Mouse (Mus musculus): ENCODE measurements around the gene Wdr90. TPM values are rescaled to one million over a fixed set of nuclear protein-coding genes. Genes with fewer than 3 reads are reported as not detected.
"Not testable (repeated sequence)": the region's sequence is repeated elsewhere in the genome, so short reads cannot be mapped to it uniquely, and the experiment has no call there.

Gene Wdr90
- total RNA-seq, 2 experiments from 2014 or later, result 9.5 to 19.3 TPM

GRCm38 (mm10) chr17:25877741-25878610, 16.7 kb upstream of the Wdr90 start:
- no peak for ATAC-seq (ENCODE audit: poor library complexity, severe bottlenecking)

GRCm38 (mm10) chr17:25877025-25877424, 15.7 kb upstream of the Wdr90 start:
- ATAC-seq (ENCODE audit: poor library complexity, severe bottlenecking), result no peak

GRCm38 (mm10) chr17:25876347-25876915, 15.1 kb upstream of the Wdr90 start:
- no peak for ATAC-seq (ENCODE audit: poor library complexity, severe bottlenecking)

- peak; percentile 91 for ATAC-seq (ENCODE audit: poor library complexity, severe bottlenecking)
Observed at GRCm38 (mm10) chr17:25875171-25876136, 14.2 kb upstream of the Wdr90 start.

- peak; percentile 78 for ATAC-seq (ENCODE audit: poor library complexity, severe bottlenecking)
Observed at GRCm38 (mm10) chr17:25874721-25875170, 13.4 kb upstream of the Wdr90 start, which contains the start of gene Mettl26. Gene Mettl26, plus strand, starts transcription at chr17:25875074.

GRCm38 (mm10) chr17:25874148-25874720, 12.9 kb upstream of the Wdr90 start:
- no peak for ATAC-seq (ENCODE audit: poor library complexity, severe bottlenecking)

GRCm38 (mm10) chr17:25873405-25874147, 12.3 kb upstream of the Wdr90 start:
- no peak for ATAC-seq (ENCODE audit: poor library complexity, severe bottlenecking)

- ATAC-seq (ENCODE audit: poor library complexity, severe bottlenecking), result no peak
Observed at GRCm38 (mm10) chr17:25872676-25873075, 11.4 kb upstream of the Wdr90 start.

GRCm38 (mm10) chr17:25871566-25871965, 10.3 kb upstream of the Wdr90 start:
- not testable (repeated sequence) for ATAC-seq (ENCODE audit: poor library complexity, severe bottlenecking)

- no peak for ATAC-seq (ENCODE audit: poor library complexity, severe bottlenecking)
Observed at GRCm38 (mm10) chr17:25869954-25870353, 8.7 kb upstream of the Wdr90 start.

GRCm38 (mm10) chr17:25869498-25869897, 8.2 kb upstream of the Wdr90 start:
- no peak for ATAC-seq (ENCODE audit: poor library complexity, severe bottlenecking)

GRCm38 (mm10) chr17:25868601-25869191, 7.4 kb upstream of the Wdr90 start, which contains the start of gene Mcrip2:
Gene Mcrip2, minus strand, starts transcription at chr17:25868764.
- ATAC-seq (ENCODE audit: poor library complexity, severe bottlenecking), result peak; percentile 66

GRCm38 (mm10) chr17:25867836-25868600, 6.7 kb upstream of the Wdr90 start:
- ATAC-seq (ENCODE audit: poor library complexity, severe bottlenecking), result peak; percentile 56

- ATAC-seq (ENCODE audit: poor library complexity, severe bottlenecking), result 0 out of 2 replicates have a peak, but pooled peaks have one; percentile 18
Observed at GRCm38 (mm10) chr17:25867509-25867835, 6.2 kb upstream of the Wdr90 start.

- no peak for ATAC-seq (ENCODE audit: poor library complexity, severe bottlenecking)
Observed at GRCm38 (mm10) chr17:25866172-25866571, 4.9 kb upstream of the Wdr90 start.

GRCm38 (mm10) chr17:25865288-25865687, 4.0 kb upstream of the Wdr90 start:
- ATAC-seq (ENCODE audit: poor library complexity, severe bottlenecking), result no peak

GRCm38 (mm10) chr17:25864311-25864710, 3.0 kb upstream of the Wdr90 start:
- no peak for ATAC-seq (ENCODE audit: poor library complexity, severe bottlenecking)

GRCm38 (mm10) chr17:25863681-25864080, 2.4 kb upstream of the Wdr90 start:
- no peak for ATAC-seq (ENCODE audit: poor library complexity, severe bottlenecking)
